Mouse (Mus musculus) E14TG2a.4 (cell line): ENCODE measurements at regions not wholly inside any gene's neighbourhood (a gene's known extent, or its start where the extent isn't known, plus 50 kb on each side); places are given as distances from the start of the nearest gene placed in this dataset.

Source experiments
- CTCF ChIP-seq: conservative IDR thresholded peaks from 2 replicates; pipeline ENCODE4 v1.5.1; 2014; ENCODE audit warnings: low read length
- NANOG ChIP-seq: IDR thresholded peaks from 2 replicates; pipeline ENCODE4 v1.6.1; 2014; ENCODE audit warnings: borderline replicate concordance, low read length, mixed read lengths
- POU5F1 ChIP-seq: IDR thresholded peaks from 2 replicates; pipeline ENCODE4 v1.6.1; 2014; ENCODE audit warnings: low read length, borderline replicate concordance

- TF ChIP-seq CTCF (no peak), POU5F1 (no peak), NANOG (no peak)
These were observed 111.7 kb upstream of the Klf14 start for GRCm38 (mm10) chr6:31070537-31070936.
